Mouse (Mus musculus) liver, adult 2 months (tissue): ENCODE results near the gene Tsc2. TPM values are rescaled to one million over a fixed set of nuclear protein-coding genes. Genes with fewer than 3 reads are reported as not detected.
A peak's percentile ranks its signal among the peaks of the same experiment; 100 is the strongest.

Experiments
- DNase-seq: peaks from one replicate; pipeline ENCODE4 v3.0.0-alpha.2; 2011; ENCODE audit warnings: low read depth, low spot score; ENCODE audit errors: extremely low read depth
- H3K27ac ChIP-seq: fragments of 200-500 bp; replicated peaks from 2 replicates; pipeline ENCODE4 v1.5.1; 2012; ENCODE audit warnings: low read depth, mild to moderate bottlenecking, control low read depth, inconsistent platforms, low read length; ENCODE audit not compliant: insufficient read depth
- H3K27me3 ChIP-seq: fragments of 200-500 bp; 2 replicates; pipeline ENCODE4 v1.6.1; 2012; ENCODE audit warnings: mild to moderate bottlenecking, moderate library complexity, low read length, inconsistent platforms; ENCODE audit not compliant: control insufficient read depth, insufficient read depth
- H3K36me3 ChIP-seq: fragments of 200-500 bp; 2 replicates; pipeline ENCODE4 v1.6.1; 2012; ENCODE audit warnings: low read length, inconsistent platforms; ENCODE audit not compliant: control insufficient read depth, insufficient read depth
- H3K4me1 ChIP-seq: fragments of 200-500 bp; 2 replicates; pipeline ENCODE4 v1.6.1; 2011; ENCODE audit warnings: low read length; ENCODE audit not compliant: control insufficient read depth, insufficient read depth
- H3K4me3 ChIP-seq: fragments of 200-500 bp; 2 replicates; pipeline ENCODE4 v1.5.1; 2011; ENCODE audit warnings: low read depth, mild to moderate bottlenecking, control low read depth, low read length, moderate library complexity; ENCODE audit not compliant: insufficient read depth
- H3K79me2 ChIP-seq: fragments of 200-500 bp; 2 replicates; pipeline ENCODE4 v1.6.1; 2012; ENCODE audit warnings: inconsistent platforms, mild to moderate bottlenecking, low read length, moderate library complexity; ENCODE audit not compliant: control insufficient read depth, insufficient read depth
- H3K9ac ChIP-seq: fragments of 200-500 bp; 2 replicates; pipeline ENCODE4 v1.6.1; 2012; ENCODE audit warnings: low read depth, mild to moderate bottlenecking, control low read depth, inconsistent platforms, low read length
- CTCF ChIP-seq: fragments of 200-500 bp; IDR thresholded peaks from 2 replicates; pipeline ENCODE4 v1.5.1; 2011; ENCODE audit warnings: low read depth, low read length, control low read depth
- POLR2A ChIP-seq: fragments of 200-500 bp; IDR thresholded peaks from 2 replicates; pipeline ENCODE4 v1.6.1; 2011; ENCODE audit warnings: low read length, control low read depth; ENCODE audit not compliant: insufficient read depth; ENCODE audit errors: extremely low read depth
- WGBS: fragments of 180-500 bp; shearing (Covaris S2); methylation state at CpG from one replicate; pipeline ENCODE4 v1.1.7; 2018; 5-methylcytosine and 5-hydroxymethylcytosine counted together
- polyA plus RNA-seq: library from polyadenylated mRNA; depleted of rRNA; stranded (reverse); fragments of >200 nt; gene quantifications from 2 replicates; pipeline ENCODE4 v1.2.3, GENCODE M21; 2012
- total RNA-seq: library from RNA; depleted of rRNA; stranded (reverse); fragments of >200 nt; gene quantifications from 2 replicates; pipeline ENCODE4 v1.2.3, GENCODE M21; 2014

The Tsc2 gene
- total and polyA plus RNA-seq, 2 experiments: 19.5 to 79.3 TPM

DNA sequence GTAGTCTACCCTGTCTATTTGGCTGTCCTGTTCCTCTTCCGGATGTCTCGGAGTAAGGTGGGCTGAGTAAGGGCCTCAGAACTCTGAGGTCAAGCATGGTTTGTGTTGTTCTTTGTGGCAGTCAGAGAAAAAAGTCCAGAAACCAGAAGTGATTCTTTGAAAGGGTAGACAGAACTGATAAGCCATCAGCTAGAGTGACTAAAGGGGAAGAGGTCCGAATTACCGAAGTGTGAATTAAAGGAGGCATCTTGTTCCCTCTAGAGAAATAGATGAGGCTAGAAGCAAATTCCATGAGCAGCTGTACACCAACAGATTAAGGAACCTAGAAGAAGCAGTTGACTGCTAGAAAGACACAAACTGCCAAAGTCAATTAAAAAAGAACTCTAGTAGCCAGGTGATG is 45.9 kb downstream of the Tsc2 start:
- no peaks in the 10 kb centered on the region for H3K79me2 ChIP-seq
- TF ChIP-seq CTCF: no peak
- no peak for TF ChIP-seq POLR2A
- H3K27ac ChIP-seq: no peak overlapping the region
- no peak for DNase-seq
- no peaks in the 10 kb centered on the region for H3K27me3 ChIP-seq
- WGBS: 93% methylated on average over 4 of the region's 4 CpGs
- no peaks in the 10 kb centered on the region; the same call in 1 of the 2 replicates for H3K4me1 ChIP-seq
- no peak overlapping the region for H3K9ac ChIP-seq
- H3K36me3 ChIP-seq: peaks cover 33% of the 10 kb centered on the region
- H3K4me3 ChIP-seq: no peak overlapping the region

DNA sequence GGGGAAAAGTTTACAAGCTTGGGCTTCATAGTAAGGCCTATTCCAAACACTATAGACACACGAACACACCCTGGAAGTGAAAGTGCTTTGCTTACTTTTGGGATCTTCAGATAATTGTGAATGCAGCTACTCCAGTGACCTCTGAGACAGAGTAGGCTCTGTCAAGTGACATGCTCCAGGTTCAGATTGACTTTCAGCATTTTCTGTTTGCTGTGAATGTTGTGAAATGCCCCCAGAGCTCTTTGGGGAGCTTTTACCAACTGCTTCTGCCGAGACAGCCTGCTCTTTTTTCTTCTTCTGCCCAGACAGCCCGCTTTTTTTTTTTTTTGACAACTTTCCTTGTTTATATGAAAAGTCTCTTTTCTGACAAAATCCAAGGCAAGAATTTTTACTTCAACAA is 47.9 kb downstream of the Tsc2 start:
- Histone ChIP-seq H3K9ac (no peak overlapping the region), H3K4me3 (no peak overlapping the region), H3K27me3 (no peaks in the 10 kb centered on the region), H3K79me2 (no peaks in the 10 kb centered on the region), H3K4me1 (no peaks in the 10 kb centered on the region; the same call in 1 of the 2 replicates), H3K36me3 (peaks cover 29% of the 10 kb centered on the region), H3K27ac (no peak overlapping the region)
- DNase-seq: peak; percentile 28
- TF ChIP-seq CTCF (no peak), POLR2A (no peak)
- WGBS: 47% methylated on average over 3 of the region's 3 CpGs

GRCm38 (mm10) chr17:24583599-24584460 is 48.6 kb downstream of the Tsc2 start:
- no peak for DNase-seq
- no peaks in the 10 kb centered on the region; the same call in 1 of the 2 replicates for H3K4me1 ChIP-seq
- no peaks in the 10 kb centered on the region for H3K79me2 ChIP-seq
- H3K9ac ChIP-seq: no peak overlapping the region
- H3K36me3 ChIP-seq: peaks cover 30% of the 10 kb centered on the region
- H3K27ac ChIP-seq: no peak overlapping the region
- TF ChIP-seq POLR2A: no peak
- no peak for TF ChIP-seq CTCF
- WGBS: 87% methylated on average over 5 of the region's 5 CpGs
- H3K27me3 ChIP-seq: no peaks in the 10 kb centered on the region
- no peak overlapping the region for H3K4me3 ChIP-seq

- H3K79me2 ChIP-seq: no peaks in the 10 kb centered on the region
- no peak overlapping the region for H3K9ac ChIP-seq
- H3K4me3 ChIP-seq: no peak overlapping the region
- no peak for TF ChIP-seq POLR2A
- no peak overlapping the region for H3K27ac ChIP-seq
- H3K27me3 ChIP-seq: no peaks in the 10 kb centered on the region
- no peaks in the 10 kb centered on the region; the same call in 1 of the 2 replicates for H3K4me1 ChIP-seq
- no peak for DNase-seq
- peaks cover 13% of the 10 kb centered on the region for H3K36me3 ChIP-seq
- 99% methylated on average over 2 of the region's 2 CpGs for WGBS
Measured at GRCm38 (mm10) chr17:24580287-24580686, 52.1 kb downstream of the Tsc2 start.

- TF ChIP-seq CTCF: no peak
- no peak for TF ChIP-seq POLR2A
- Histone ChIP-seq H3K27me3 (no peaks in the 10 kb centered on the region), H3K27ac (no peak overlapping the region), H3K36me3 (peaks cover 13% of the 10 kb centered on the region), H3K4me3 (no peak overlapping the region), H3K79me2 (no peaks in the 10 kb centered on the region), H3K9ac (no peak overlapping the region), H3K4me1 (no peaks in the 10 kb centered on the region; the same call in 1 of the 2 replicates)
- 98% methylated on average over 3 of the region's 3 CpGs for WGBS
- DNase-seq: no peak
Measured at GRCm38 (mm10) chr17:24579532-24579931, 52.9 kb downstream of the Tsc2 start.

- H3K27me3 ChIP-seq: no peaks in the 10 kb centered on the region
- H3K4me3 ChIP-seq: no peak overlapping the region
- 97% methylated on average over 9 of the region's 9 CpGs for WGBS
- H3K36me3 ChIP-seq: peaks cover 10% of the 10 kb centered on the region
- H3K4me1 ChIP-seq: no peaks in the 10 kb centered on the region
- no peaks in the 10 kb centered on the region for H3K79me2 ChIP-seq
- H3K27ac ChIP-seq: no peak overlapping the region
- H3K9ac ChIP-seq: no peak overlapping the region
- TF ChIP-seq CTCF: no peak
- no peak for TF ChIP-seq POLR2A
- DNase-seq: no peak
Measured at GRCm38 (mm10) chr17:24573811-24574210, 58.6 kb downstream of the Tsc2 start.
